Mouse (Mus musculus) C2C12 (cell line): ENCODE results near the gene Pawr.

Experiments
- CEBPB ChIP-seq: IDR thresholded peaks from one replicate; pipeline ENCODE4 v1.6.1; 2011; ENCODE audit warnings: low read depth, mild to moderate bottlenecking, control low read depth, moderate library complexity
- CTCF ChIP-seq: IDR thresholded peaks from one replicate; pipeline ENCODE4 v1.5.1; 2011; ENCODE audit not compliant: control insufficient read depth, insufficient read depth, insufficient read length
- MAX ChIP-seq: IDR thresholded peaks from one replicate; pipeline ENCODE4 v1.6.1; 2011; ENCODE audit warnings: mild to moderate bottlenecking, control low read depth
- MYOG ChIP-seq: IDR thresholded peaks from one replicate; pipeline ENCODE4 v1.6.1; 2011; ENCODE audit not compliant: control insufficient read depth, insufficient read length; ENCODE audit errors: extremely low read depth
- USF1 ChIP-seq: IDR thresholded peaks from one replicate; pipeline ENCODE4 v1.6.1; 2011; ENCODE audit warnings: low read depth, mild to moderate bottlenecking, control low read depth, moderate library complexity

DNA sequence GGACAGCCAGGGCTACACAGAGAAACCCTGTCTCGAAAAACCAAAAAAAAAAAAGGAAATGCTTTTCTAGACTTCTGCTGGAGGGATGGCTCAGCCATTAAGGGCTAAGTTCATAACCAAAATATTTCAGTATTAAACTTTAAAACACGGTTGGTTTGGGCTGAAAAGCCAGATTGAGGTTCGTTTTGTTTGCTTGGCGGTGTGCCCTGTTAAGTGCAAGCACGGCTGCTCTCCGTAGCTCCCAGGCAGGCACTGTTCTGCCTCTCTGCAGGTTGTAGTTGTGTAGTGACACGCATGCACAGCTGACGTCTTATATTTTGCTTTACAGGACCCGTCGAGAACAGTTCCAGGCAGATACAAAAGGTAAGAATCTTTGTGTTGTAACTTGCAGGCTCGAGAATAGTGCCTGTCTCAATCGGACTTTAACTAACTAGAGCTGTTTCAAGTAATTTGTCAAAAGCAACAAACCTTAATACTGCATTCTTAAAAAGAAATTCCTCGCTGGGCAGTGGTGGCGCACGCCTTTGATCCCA lies 59.5 kb downstream of the Pawr start:
- no peak for TF ChIP-seq USF1
- TF ChIP-seq CEBPB: no peak
- TF ChIP-seq CTCF: no peak
- TF ChIP-seq MYOG: no peak
- no peak for TF ChIP-seq MAX
